Mouse (Mus musculus) cortical plate, adult 2 months (tissue): ENCODE results near the gene D630045J12Rik.

Experiments
- CTCF ChIP-seq: fragments of 200-500 bp; IDR thresholded peaks from 2 replicates; pipeline ENCODE4 v1.5.1; 2011; ENCODE audit warnings: mild to moderate bottlenecking, control low read depth, low read length; ENCODE audit not compliant: insufficient read depth; ENCODE audit errors: extremely low read depth
- POLR2A ChIP-seq: fragments of 200-500 bp; IDR thresholded peaks from 2 replicates; pipeline ENCODE4 v1.6.1; 2011; ENCODE audit warnings: mild to moderate bottlenecking, low read length, control low read depth; ENCODE audit not compliant: insufficient read depth; ENCODE audit errors: extremely low read depth

- TF ChIP-seq POLR2A (no peak), CTCF (no peak)
Observed at GRCm38 (mm10) chr6:38118341-38118740, 135.5 kb downstream of the D630045J12Rik start.
